Mouse (Mus musculus) layer of hippocampus, postnatal 25 days (tissue): Measurements from ENCODE around the gene Gm9918. TPM values are rescaled to one million over a fixed set of nuclear protein-coding genes. Genes with fewer than 3 reads are reported as not detected.

Experiments used
- DNase-seq, 2 experiments: peaks; one replicate each; pipeline ENCODE4 v3.0.0; 2022; ENCODE audit warnings: mixed read lengths in 2 of 2, low spot score in 1 of 2; ENCODE audit errors: extremely low spot score in 1 of 2
- total RNA-seq, 2 experiments: library from RNA; stranded (reverse); gene quantifications; 2 replicates each; pipeline ENCODE4 v1.2.3; 2021

Gene Gm9918
- total RNA-seq, 2 experiments from 2014 or later = not detected

DNA sequence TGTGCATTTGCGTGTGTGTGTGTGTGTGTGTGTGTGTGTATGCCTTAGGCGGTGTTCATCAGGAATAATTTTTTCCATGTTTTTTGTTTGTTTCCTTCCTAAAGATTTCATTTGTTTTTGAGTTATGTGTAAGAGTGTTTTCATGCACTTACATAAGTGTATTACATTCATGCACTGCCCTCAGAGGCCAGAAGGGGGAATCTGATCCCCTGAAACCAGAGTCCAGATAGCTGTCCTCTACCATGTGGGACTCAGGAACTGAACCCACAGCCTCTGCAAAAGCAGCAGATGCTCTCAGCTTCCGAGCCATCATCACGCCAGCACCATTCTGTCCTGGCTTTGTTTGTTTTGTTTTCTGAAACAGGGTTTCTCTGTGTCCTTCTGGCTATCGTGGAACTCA is 4.8 kb upstream of the Gm9918 start:
- no peak for DNase-seq

DNA sequence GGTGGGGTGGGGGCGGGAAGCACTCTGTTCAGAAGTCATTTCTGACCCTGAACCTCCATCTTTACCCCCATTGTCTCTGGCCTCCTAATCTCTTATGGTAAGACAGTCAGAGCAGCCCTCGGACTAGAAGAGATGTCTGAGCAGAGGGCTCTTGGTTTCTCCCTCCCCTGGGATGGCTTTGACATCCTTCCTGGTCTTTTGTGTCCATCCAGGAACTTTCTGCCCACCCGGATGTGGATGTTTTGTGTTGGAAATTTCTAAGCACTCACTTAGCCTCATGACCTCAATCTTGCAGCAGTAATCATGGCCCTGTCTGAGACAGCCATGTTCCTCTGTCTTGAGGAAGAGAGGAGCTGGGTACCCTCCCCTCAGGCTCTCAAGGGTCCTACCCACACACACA is 1.1 kb downstream of the Gm9918 start:
- no peak for DNase-seq

DNA sequence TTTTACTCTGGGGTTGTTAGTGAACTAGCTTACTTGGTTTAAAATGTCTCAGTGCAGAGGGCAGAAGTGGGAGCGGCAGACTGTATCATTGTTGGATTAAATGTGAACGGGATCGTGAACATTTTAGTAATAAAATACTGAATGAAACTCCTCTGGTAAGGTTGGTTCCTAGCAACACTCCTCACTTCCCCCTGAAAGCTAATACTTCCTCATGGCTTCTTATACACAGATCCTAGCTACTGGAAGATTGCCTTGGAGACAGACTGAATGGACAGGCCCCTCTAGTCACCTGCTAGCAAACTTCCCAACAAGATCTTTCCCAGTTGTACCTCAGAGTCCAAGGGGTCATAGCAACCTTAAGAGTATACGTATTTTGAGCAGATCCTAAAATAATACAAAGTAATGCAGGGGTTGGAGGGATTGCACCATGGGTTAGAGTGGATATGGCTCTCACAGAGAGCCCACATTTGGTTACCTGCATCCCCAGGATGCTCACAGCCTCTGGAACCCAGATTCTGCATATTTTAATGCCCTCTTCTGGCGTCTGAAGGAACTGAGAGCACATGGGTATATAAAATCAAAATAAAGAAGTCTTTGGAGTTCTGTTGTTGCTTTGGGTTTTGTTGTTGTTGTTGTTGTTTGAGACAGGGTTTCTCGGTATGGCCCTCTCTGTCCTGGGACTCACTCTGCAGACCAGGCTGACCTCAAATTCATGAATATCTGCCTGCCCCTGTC is 3.8 kb downstream of the Gm9918 start:
- DNase-seq = no peak

DNA sequence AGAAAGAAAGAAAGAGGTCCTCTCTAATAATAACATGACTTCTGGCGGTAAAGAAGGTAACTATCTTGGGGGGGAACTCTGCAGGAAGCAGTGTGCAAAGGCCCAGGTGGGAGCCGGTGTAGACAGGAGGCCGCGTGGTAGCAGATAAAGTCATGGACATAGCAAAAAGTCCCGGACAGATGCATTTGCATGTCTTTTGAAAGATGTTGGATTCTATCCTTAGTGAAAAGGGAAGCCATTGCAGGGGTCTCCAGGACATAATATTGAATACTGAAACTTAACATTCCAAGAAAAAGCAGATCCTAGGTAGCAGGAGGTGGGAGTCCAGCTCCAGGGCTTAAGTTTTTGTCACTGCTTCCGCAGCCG is 8.3 kb downstream of the Gm9918 start:
- no peak for DNase-seq

DNA sequence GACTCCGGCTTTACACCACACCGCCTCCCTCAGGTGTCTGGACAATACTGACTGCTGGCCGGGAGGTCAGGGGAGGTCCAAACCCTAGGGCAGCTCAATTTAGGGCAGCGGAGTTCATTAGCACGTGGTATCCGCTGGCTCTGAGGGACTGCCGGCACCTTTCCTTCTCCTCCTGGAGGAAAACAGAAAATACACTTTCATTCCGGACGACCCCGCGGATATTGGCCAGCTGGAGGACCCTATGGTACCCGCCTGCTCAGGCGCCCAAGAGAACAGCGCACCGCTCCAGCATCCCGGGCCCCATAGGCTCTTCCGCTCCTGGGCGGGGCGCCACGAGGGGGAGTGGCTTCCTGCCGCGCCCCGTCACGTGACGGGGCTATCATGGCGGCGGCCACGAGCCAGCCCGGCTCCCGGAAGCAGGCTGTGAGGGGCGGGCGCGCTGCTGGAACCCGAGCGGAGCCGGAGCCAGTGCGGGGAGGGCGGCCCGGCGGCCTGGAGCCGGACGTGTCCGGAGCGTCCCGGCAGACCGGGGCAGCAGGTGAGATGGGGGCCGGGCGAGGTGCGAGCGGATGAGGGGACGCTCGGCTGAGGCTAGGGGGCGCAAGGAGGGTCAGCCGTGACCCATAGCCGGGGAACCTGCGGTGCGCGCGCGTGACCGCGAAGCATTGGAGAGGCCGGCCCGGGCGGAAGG is 8.9 kb downstream of the Gm9918 start, which contains the start of gene Mfsd5:
Gene Mfsd5 (plus strand): TSS at position 363 of the 691 bp plus-strand sequence.
- peak; percentile 81 to 82 for DNase-seq

DNA sequence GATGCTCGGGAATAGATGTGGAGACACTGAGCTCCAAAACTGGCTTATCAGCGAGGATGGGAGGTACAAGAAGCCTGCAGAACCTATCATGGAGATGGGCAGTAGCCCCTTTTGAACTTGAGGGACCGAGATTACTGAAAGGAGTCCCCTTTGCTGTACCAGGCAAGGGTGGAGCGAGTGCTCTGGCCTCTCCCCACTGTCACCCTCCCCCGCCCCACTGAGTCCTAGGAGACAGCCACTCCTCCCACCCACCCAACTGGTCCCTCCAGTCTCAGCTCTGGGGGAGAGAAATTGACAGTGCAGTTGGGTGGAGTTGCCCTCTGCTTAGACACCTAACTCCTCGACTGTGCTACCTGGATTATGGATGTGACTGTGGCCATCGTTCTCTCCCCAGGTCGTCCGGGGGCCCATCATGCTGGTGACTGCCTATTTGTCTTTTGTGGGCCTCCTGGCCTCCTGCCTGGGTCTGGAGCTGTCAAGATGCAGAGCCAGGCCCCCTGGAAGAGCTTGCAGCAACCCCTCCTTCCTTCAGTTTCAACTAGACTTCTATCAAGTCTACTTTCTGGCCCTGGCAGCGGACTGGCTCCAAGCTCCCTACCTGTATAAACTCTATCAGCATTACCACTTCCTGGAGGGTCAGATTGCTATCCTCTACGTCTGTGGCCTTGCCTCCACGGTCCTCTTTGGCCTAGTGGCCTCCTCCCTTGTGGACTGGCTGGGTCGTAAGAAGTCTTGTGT is 9.6 kb downstream of the Gm9918 start:
- DNase-seq = no peak

DNA sequence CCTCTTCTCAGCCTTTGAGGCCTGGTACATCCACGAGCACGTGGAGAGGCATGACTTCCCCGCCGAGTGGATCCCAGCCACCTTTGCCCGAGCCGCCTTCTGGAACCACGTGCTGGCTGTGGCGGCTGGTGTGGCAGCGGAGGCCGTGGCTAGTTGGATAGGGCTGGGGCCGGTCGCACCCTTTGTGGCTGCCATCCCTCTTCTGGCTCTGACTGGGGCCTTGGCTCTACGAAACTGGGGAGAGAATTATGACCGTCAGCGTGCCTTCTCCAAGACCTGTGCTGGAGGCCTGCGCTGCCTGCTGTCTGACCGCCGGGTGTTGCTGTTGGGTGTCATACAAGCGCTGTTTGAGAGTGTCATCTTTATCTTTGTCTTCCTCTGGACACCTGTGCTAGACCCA is 10.3 kb downstream of the Gm9918 start:
- DNase-seq = no peak

DNA sequence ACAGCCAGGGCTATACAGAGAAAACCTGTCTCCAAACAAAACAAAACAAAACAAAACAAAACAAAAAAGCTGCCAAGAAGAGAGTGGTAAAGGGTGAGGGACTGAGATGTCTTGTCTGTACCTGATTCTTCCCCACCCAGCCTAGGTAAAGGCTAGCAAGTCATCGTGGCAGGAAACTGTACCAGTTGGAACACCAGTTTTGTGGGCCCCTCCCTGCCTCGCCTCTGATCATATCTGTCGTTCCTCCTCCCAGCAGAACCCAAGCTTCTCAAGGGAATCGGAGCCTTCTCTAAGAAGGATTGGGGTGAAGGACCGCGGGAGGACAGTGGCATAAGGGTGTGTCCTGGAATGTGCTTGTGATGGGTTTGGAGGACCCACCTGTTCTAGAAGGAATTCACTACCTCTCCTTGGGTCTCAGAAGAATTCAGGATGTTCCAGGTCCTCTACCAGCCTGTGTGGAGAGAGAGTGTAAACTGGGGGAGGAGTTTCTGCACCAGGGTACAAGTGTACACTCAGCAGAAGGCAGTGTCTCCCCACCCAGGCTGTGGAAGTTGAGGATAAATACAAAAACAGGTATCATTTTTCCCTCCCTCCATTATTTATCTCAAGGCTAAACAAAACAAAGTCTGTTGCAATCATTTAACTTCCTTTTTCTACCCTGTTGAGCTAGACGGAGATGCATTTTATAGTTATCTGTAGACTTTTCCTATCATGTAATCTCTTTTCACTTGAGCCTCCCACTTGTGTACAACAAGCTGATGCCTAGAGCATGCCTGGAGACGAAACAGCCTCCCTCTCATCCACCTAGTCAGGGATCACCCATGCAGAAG is 12.3 kb downstream of the Gm9918 start:
- DNase-seq = no peak

DNA sequence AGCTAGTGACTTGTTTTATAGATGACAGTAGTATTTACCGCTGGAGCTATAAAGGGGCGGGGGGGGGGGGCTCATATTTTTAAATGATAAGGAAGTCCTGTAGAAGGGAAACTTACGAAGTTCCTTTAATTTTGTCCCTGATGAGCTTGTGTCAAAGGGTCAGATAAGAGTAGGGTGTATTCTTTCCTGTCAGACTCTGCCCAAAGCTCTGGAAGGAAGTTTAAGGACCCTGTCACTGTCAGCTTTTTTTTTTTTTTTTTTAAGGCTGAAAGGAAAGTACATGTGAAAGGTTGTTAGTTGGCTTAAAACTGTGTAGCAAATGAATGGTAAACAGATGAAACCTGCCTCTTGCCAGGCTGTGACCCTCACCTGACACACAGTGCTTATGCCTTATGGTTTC is 13.3 kb downstream of the Gm9918 start:
- no peak for DNase-seq

DNA sequence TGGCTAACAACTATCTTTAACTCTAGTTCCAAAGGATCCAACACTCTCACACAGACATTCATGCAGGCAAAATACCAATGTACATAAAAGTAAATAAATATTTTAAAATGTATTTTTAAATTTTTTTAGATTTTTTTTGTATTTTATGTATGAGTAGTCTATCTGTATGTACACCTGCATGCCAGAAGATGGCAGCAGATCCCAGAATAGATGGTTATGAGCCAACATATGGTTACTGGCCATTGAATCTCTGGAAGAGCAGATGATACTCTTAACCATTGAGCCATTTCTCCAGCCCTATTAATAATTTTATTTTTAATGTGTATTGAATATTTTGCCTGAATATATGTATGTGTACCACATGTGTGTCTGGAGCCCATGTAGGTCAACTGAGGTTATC is 17.0 kb downstream of the Gm9918 start:
- DNase-seq = peak in 1 of 2 experiments; percentile 24

DNA sequence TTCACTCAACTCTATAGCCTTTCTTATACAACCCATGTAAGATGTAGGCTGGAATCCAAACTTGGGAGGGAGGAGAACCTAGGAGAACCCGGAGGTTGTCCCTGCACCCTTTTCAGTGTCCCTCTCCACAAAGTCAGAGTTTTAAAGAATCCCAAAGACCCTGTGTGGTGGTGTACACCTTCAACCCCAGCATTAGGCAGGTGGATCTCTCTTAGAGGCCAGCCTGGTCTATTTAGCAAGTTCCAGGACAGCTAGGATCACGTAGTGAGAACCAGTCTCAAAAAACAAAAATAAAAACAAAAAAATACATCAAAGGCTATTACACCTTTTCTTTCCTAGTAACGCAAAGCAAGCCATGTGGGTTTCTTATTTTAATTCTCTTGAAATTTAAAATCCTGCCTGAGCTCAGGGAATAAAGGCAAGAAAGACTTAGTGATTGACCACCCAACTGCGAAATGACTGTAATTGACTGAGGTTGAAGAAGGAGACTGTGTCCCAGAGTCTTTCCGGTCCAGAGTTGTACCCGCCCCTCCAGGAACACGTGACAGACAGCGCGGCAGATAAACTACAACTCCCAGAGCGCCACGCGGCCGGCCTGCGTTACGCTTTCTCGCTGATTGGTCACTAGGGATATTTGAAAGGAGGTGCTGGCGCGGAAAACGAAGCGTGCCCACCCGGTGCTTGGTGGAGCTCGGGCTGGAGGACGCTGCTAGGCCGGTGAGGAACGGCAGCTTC is 25.4 kb downstream of the Gm9918 start, which contains the start of gene Espl1:
Gene Espl1 (plus strand): TSS at position 634 of the 735 bp plus-strand sequence.
- peak; percentile 73 to 88 for DNase-seq

DNA sequence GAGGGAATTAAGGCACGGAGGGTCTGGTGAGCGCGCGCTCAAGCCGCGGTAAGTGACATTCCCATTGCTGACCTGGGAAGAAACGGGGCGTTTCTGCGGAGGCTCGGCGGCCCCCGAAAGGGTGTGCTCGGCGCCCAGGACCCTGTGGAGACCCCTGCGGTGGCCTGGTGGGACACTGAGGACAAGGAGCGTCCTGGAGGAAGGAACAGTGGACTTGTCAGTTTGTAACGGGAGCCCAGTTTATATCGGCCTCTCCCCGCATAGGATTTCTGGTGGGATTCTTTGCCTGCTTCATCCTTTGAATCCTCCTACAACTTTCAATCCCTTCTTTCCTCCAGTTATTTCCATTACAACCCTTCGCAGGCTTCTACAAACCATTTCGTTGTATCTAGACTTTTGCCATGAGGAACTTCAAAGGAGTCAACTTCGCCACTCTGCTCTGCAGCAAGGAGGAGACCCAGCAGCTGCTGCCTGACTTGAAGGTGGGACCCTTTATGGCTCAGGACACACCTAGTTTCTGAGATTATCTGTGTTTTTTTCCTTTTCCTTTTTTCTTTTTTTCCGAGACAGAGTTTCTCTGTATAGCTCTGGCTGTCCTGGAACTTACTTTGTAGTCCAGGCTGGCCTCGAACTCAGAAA is 26.1 kb downstream of the Gm9918 start:
- no peak for DNase-seq

DNA sequence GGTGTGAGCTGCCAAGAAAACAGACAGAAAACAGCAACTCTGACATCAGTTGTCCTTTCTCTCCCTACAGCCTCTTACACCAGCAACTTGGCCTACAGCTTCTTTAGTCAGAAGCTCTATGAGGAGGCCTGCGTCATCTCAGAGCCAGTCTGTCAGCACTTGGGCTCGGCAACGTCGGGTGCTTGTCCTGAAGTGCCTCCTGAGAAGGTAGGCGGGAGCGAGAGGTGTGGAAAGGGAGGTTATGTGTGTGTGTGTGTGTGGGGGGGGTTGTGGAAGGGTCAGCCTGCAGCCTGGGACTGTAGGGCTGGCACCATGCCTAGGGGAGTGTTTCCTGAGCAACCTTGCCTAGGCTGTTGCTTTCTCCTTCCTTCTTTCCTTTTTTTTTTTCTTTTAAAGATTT is 32.2 kb downstream of the Gm9918 start:
- DNase-seq = no peak

DNA sequence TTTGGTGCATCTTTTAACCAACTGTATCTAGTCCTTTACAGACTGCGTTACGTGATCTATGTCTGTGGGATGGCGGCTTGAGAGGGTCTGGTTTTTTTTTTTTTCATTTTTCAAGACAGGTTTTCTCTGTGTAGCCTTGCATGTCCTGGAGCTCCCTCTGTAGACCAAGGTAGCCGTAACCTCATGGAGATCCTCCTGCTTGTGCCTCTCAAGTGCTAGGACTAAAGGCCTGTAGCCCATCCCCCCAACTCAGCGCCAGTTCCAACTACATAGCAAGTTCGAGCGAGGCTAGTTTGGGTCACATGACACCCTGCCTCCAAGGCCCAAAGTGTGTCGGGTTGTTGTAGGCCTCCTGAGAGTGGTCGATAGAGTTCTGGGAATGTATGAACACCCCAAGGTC is 38.4 kb downstream of the Gm9918 start:
- DNase-seq = no peak

DNA sequence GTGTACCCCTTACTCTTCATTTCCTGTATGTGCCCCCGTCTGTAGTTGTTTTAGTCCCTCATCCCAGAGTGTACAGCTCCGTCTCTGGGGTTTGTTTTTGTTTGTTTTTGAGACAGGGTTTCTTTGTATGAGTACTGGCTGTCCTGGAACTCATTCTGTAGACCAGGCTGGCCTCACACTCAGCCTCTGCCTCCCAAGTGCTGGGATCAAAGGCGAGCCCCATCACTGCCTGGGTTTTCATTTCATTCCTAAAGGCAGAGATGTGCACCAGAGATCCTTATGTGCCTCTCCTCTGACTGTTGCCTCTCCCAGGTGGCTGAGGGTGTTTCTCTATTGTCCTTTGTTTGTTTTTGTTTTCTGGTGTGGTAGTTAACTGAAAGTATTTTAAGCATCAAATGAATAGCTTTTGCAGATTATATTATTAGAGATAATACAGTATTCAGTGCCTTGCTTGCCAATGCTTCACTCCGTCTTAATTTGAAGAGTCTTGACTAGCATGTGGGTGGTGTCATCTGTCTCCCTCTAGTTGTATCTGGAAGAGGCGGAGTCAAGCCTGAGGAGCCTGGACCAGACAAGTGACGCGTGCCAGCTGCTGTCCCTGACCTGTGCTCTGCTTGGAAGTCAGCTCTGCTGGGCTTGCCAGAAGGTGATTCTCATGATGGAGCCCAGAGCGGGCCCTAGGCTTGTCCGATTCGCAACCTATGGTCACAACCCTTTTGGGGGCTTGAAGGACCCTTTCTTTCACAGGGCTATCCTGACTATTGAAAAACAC is 39.9 kb downstream of the Gm9918 start:
- no peak for DNase-seq

DNA sequence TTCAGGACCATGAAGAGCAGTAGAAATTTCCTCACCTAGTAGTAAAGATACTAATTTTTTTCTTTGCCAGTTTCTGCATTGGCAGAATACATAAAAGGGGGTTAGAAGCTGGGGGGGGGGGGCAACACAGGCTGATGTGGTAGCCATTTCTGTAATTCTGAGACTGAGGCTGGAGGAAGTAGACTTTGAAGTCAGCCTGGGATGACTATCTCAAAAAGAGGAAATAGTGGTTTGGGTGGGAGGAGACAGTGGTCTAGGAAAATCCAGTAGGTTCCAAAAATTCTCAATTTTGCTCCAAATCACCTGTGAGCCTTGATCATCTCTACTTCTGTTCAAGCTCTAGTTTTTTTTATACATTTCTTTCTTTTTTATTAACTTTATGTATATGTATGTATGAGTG is 41.1 kb downstream of the Gm9918 start:
- DNase-seq = no peak

DNA sequence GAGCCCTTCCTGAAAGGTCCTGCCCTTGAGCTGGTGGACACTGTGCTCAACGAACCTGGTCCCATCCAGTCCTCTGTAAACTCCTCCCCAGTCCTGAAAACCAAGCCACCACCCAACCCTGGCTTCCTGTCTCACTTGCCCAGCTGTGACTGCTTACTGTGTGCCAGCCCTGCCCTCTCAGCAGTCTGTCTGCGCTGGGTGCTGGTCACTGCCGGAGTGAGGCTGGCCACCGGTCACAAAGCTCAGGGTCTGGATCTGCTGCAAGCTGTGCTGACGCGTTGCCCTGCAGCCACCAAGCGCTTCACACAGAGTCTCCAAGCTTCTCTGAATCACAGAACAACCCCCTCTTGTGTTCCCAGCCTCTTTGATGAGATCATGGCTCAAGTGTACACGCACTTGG is 44.9 kb downstream of the Gm9918 start:
- no peak for DNase-seq

DNA sequence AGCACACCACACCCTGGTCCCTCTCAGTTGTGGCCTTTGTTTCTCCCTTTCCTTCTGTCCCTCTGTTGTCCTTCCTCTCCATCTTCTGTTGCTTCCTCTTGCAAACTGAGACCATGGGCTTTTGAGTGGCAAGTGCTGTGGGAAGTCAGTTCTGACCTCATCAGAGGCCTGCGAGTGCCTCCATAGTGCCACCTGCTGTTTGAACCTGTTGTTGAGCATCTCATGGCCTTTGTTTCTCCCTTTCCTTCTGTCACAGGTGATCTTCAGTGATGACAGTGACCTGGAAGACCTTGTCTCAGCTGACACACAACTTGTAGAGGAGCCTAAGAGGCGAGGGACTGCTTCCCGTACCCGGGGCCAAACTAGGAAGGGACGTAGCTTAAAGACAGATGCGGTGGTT is 45.9 kb downstream of the Gm9918 start:
- DNase-seq = peak; percentile 41 to 73
